Mouse (Mus musculus) NIH3T3 (cell line): ENCODE measurements at regions not wholly inside any gene's neighbourhood (a gene's known extent, or its start where the extent isn't known, plus 50 kb on each side); places are given as distances from the start of the nearest gene placed in this dataset.

Experiments used
- DNase-seq: peaks from one replicate; pipeline ENCODE4 v3.0.0-alpha.2; 2012; ENCODE audit warnings: low read depth

DNA sequence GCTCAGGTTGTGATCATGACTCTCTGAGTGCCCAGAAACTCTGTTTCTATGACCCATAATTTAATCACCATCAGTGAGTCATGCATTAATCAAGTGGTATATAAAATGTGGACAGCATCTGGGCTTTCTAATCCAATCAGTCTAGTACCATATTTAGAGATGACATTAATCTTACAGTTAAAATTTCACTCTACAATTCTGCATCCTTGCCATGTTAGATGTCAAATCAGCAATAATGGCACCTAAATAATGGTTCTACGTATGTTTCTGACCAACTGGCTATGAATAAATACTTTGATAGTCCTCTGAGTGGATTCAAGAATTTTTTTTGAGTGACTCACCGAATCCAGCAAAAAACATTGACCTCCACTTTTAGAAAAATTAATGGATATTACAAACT, 383.0 kb upstream of the Gm12666 start:
- peak; percentile 70 for DNase-seq

DNA sequence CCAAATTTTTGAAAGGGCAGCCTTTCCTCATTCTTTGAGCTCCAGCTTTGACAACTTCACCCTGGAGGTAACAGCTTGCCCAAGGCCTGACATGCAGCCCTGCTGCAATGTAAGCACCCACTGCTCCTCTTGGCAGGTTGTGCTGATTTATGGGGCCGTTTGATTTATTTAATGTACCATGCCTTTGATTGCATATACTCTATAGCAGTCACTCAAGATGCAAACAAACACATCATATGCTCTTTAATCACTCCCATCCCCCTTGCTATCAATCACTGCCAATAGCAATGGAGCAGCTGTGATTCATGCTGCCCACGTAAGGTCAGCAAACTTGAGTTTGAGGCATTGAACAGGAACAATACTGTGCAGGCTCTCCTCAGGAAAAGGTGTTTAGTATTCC, 373.8 kb upstream of the Gm12666 start:
- peak; percentile 80 for DNase-seq

DNA sequence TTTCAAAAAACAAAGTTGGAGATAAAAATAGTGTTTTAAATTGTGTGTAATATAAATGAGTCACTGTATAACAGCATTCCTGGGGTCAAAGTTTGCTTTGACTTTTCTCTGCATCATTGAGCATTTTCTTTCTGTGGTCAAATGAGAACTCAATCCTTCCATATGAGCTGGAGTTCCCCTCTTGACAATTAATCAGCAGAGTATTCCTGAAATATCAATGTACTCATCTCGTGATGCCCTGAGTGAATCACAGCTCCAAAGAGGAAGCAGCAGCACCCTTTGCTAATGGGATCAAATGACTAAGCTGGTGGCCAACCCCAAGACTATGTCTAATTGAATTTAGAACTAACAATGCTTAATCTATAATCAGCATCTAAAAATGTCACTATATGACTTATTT, 363.6 kb upstream of the Gm12666 start:
- DNase-seq: peak; percentile 66

DNA sequence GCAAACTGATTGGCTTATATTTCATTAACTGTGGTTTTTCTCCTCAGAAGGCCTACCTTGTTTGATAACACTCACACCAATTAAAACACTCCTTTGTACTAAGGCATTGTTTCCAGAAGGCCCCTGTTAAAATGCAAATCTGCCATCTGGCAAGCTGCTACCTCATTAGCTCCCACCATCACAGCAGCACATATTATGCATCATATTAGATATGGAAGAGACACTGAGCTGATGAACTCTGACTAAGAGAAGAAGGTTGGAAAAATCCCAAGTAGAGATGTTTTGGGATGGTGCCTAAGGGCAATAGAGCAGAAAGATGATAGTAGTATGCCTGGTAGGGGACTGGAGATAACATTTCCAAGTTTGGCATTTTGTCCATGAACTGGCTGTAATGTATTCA, 350.5 kb upstream of the Gm12666 start:
- DNase-seq: no peak

DNA sequence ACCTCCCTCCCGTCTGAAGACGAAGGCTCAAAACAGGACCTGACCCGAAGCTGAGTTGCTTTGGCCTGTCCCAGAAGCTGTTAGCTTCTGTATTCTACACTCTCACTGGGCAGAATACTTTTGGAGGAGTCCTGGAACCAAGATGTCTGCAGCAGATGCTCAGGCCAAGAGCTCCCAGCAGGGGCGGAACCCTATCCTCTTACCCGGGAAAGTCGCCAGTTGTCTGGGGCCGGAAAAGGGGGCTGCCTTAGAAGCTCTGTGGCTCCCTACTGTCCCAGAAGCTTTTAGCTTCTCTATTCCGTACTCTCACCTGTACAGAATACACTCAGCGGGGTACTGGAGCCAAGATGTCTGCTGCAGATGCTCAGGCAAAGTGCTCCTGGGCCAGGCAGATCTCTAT, 346.7 kb upstream of the Gm12666 start:
- DNase-seq: no peak

DNA sequence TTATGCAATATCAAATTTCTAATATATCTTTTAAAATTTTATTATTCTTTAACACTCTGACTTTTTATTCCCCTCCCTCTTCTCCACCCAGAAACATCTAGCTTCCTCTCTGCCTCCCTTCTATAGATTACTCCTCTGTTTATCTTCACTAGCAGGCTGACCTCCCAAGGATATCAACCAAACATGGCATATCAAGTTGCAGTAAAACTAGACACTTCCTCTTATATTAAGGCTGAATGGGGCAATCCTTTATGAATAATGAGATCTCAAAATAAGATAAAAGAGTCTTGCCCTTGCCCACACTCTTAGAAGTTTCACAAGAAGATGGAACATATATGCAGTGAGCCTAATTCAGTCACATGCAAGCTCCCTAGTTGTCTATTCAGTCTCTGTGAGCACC, 310.5 kb upstream of the Gm12666 start:
- DNase-seq: no peak

DNA sequence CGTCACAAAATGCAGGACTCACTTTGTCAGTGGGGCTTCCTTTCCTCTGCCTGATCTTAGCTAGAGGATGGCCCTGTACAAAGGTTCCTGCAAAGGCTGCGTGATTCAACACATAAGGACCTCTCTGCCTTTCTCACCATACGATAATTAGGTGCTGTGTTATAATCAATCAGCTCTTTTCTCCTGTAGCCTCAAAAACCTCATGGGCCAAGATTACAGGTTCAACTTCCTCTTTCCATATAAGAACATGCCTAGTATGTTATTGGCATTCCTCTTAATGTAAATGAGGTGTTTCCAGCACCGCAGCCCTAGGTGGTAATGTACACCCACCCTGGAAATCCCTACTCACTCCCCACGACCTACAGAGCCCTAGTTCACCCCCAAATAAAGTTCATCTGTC, 308.6 kb upstream of the Gm12666 start:
- DNase-seq: no peak

DNA sequence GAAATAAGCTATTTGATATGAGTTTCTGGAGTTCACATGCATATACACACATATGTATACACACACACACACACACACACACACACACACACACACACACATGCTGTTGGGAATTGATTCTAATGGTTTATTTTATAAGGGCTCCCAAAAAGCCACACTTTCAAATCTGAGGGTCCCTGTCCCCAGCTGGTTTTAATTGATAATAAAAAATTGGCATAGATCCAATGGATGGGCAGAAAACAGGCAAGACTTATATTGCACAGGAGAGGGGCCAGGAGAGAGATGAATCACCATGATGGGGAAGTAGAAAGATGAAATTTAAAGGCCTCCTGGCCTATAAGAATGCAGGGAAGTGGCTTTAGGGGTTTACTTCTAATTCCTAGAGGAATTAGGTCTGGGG, 295.1 kb upstream of the Gm12666 start:
- no peak for DNase-seq

DNA sequence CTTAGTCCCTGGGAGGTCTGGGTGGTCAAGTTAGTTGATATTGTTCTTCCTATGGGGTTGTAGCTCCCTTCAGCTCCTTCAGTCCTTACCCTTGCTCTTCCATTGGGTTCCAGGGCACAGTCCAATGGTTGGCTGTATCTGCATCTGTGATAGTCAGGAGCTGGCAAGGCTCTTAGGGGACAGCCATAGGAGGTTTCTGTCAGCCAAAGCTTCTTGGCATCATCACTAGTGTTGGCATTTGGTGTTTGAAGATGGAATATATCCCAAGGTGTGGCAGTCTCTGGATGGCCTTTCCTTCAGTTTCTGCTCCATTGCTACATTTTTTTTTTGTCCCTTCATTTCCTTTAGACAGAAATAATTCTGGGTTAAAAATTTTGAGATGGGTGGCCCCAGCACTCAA, 266.6 kb upstream of the Gm12666 start:
- DNase-seq: no peak
